Mouse (Mus musculus): ENCODE measurements around the gene Ppp4c. TPM values are rescaled to one million over a fixed set of nuclear protein-coding genes. Genes with fewer than 3 reads are reported as not detected.

The Ppp4c gene
- polyA plus RNA-seq, 1 experiment from 2014 or later: 151 TPM

DNA sequence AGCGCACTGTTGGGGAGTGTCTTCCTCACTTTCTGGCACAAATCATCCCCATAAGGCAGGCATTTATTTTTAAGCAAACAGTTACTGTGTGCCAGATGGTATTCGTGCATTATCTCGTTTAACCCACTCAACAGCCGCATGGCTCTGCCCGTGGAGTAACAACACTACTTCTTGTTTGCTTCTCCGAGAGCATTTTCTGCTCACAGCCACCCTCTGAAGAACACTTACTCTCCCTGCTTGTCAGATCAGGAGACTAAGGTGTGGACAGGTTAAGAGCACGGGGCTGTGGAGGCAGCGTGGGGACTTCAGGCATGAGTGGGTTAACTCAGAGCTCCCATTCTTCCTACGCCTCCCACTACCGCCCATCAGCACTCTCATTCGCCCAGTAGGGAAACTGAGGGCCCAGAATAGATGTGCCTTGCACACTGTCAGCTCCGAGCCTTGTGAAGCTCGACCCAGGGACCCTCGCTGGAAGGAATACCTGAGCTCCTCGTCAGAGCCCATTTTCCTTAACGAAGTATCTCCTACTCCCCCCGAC lies 29.8 kb downstream of the Ppp4c start:
- peaks cover 58% of the 10 kb centered on the region for H3K36me3 ChIP-seq
- ATAC-seq (ENCODE audit: extremely low read depth, insufficient number of reproducible peaks, low FRiP score, low TSS enrichment): no peak
- no peak overlapping the region for H3K27ac ChIP-seq (replicated peaks)
- WGBS: 47% methylated on average over 17 of the region's 17 CpGs
- H3K4me2 ChIP-seq: peak overlapping the region; percentile 29
- peaks cover 35% of the 10 kb centered on the region for H3K4me1 ChIP-seq
- H3K27me3 ChIP-seq (replicated peaks): no peaks in the 10 kb centered on the region
- no peaks in the 10 kb centered on the region for H3K9me3 ChIP-seq
- H3K4me3 ChIP-seq: no peak overlapping the region
- peak overlapping the region; percentile 67 for H3K9ac ChIP-seq

DNA sequence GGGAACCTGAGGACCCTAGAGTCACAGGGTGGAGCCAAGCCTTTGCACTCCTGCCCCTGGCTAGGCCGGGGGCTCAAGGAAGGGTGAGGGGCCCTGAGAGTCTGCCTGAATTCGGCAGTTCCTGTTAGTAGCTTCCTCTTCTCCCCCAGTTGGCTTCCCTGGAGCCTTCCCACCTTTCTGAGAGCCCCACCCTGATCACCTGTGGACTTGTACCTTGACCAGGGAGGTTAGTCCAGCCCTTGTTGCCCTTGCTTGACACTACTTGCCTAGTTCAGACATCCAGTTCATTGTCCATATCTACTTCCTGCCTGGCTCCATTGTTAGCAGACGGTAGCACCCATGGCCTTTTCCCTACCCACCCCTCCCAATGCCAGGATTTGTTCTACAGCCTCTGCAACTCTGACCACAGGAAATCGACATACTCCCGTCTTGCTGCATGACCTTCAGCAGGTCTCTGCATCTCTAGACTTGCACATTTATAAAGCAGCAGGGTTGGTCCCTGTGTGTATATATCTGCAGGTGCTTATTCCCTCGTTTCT lies 30.7 kb downstream of the Ppp4c start:
- Histone ChIP-seq H3K4me2 (peak overlapping the region; percentile 92), H3K27me3 (replicated peaks) (no peaks in the 10 kb centered on the region), H3K9ac (peak overlapping the region; percentile 98; the same call in 1 of the 2 replicates), H3K9me3 (no peaks in the 10 kb centered on the region), H3K4me3 (peak overlapping the region; percentile 92), H3K27ac (replicated peaks) (peak overlapping the region; percentile 94), H3K4me1 (peaks cover 35% of the 10 kb centered on the region), H3K36me3 (peaks cover 49% of the 10 kb centered on the region)
- no peak for ATAC-seq (ENCODE audit: extremely low read depth, insufficient number of reproducible peaks, low FRiP score, low TSS enrichment)
- 54% methylated on average over 6 of the region's 6 CpGs for WGBS

DNA sequence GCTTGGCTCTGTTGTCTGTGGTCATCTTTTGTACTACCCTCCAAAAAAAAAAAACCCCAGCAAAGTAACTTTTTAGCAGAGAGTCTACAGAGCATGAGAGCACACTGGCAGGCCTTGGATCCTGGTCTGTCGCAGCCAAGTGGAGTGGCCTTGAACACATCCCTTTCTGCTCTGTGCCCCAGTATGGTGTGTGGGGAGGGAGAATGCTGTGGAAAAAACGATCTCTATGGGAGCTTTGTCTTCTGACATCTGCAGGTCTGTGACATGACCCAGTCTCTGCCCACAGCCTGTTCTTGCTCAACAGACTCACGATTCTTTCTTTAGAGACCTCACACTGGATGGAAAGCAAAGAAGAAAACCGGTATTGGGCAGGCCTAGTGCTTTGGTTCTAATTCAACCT lies 31.3 kb downstream of the Ppp4c start:
- no peaks in the 10 kb centered on the region for H3K27me3 ChIP-seq (replicated peaks)
- peak overlapping the region; percentile 98 for H3K9ac ChIP-seq
- H3K4me2 ChIP-seq: peak overlapping the region; percentile 92
- 57% methylated on average over 4 of the region's 4 CpGs for WGBS
- H3K4me3 ChIP-seq: peak overlapping the region; percentile 92
- H3K9me3 ChIP-seq: no peaks in the 10 kb centered on the region
- peak overlapping the region; percentile 94 for H3K27ac ChIP-seq (replicated peaks)
- ATAC-seq (ENCODE audit: extremely low read depth, insufficient number of reproducible peaks, low FRiP score, low TSS enrichment): no peak
- peaks cover 42% of the 10 kb centered on the region for H3K36me3 ChIP-seq
- peaks cover 35% of the 10 kb centered on the region for H3K4me1 ChIP-seq

DNA sequence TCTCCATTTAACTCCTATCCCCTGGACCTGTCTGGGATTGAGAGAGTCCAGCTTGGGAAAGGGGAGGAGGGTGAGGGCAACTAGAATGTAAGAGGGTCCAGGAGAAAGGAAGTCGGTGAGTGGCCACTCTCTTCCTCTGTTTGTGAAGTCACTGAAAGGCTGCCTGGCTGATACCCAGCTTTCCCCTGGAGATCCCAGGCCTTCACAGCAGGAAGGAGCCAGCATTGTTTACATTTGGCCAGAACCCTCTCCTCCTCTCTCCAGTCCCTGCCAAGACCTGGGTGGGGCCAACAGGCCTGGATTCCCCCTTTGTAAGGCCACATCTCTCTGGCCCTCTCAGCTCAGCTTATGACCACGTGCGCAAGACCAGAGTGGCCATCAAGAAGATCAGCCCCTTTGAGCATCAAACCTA lies 31.9 kb downstream of the Ppp4c start:
- peaks cover 35% of the 10 kb centered on the region for H3K4me1 ChIP-seq
- peak overlapping the region; percentile 92 for H3K4me2 ChIP-seq
- peak overlapping the region; percentile 94 for H3K27ac ChIP-seq (replicated peaks)
- WGBS: 21% methylated on average over 3 of the region's 3 CpGs
- peak overlapping the region; percentile 92 for H3K4me3 ChIP-seq
- ATAC-seq (ENCODE audit: extremely low read depth, insufficient number of reproducible peaks, low FRiP score, low TSS enrichment): peak; percentile 28; the same call in 1 of the 2 replicates
- H3K9me3 ChIP-seq: no peaks in the 10 kb centered on the region
- no peaks in the 10 kb centered on the region for H3K27me3 ChIP-seq (replicated peaks)
- peaks cover 37% of the 10 kb centered on the region for H3K36me3 ChIP-seq
- peak overlapping the region; percentile 98 for H3K9ac ChIP-seq

DNA sequence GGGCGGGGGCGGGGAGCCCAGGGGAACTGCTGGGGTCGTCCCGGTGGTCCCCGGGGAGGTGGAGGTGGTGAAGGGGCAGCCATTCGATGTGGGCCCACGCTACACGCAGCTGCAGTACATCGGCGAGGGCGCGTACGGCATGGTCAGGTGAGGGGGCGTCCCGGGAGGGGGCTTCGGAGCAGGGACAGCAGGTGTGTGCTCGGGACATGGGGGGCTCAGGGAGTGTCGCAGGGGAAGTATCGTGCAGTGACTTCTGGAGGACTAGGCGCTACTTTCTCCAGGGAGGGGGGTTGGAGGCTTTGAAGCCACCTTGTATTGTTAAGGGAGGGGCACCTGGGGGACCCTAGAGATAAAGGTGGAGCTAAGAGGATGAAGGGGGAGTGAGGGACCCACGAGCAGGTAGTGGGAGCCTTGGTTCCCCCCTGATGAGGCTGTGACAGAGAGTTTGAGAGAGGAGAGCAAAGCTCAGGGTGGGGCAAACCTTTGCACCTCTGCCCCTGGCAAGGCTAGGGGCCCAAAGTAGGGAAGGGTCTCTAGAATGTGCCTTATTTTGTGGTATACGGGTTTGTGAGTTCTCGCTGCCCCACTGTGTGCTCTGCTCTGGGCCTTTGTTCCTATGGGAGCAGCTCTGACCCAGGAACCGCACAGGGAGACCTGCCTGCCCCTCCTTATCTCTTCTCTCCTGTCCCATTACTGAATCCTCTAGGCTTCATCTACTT lies 32.5 kb downstream of the Ppp4c start:
- no peaks in the 10 kb centered on the region for H3K9me3 ChIP-seq
- peak overlapping the region; percentile 94 for H3K27ac ChIP-seq (replicated peaks)
- peak overlapping the region; percentile 98 for H3K9ac ChIP-seq
- ATAC-seq (ENCODE audit: extremely low read depth, insufficient number of reproducible peaks, low FRiP score, low TSS enrichment): peak; percentile 25; the same call in 1 of the 2 replicates
- peak overlapping the region; percentile 92 for H3K4me3 ChIP-seq
- WGBS: under 1% methylated on average over 23 of the region's 24 CpGs
- peak overlapping the region; percentile 92 for H3K4me2 ChIP-seq
- peaks cover 38% of the 10 kb centered on the region for H3K4me1 ChIP-seq
- no peaks in the 10 kb centered on the region for H3K27me3 ChIP-seq (replicated peaks)
- H3K36me3 ChIP-seq: peaks cover 31% of the 10 kb centered on the region

DNA sequence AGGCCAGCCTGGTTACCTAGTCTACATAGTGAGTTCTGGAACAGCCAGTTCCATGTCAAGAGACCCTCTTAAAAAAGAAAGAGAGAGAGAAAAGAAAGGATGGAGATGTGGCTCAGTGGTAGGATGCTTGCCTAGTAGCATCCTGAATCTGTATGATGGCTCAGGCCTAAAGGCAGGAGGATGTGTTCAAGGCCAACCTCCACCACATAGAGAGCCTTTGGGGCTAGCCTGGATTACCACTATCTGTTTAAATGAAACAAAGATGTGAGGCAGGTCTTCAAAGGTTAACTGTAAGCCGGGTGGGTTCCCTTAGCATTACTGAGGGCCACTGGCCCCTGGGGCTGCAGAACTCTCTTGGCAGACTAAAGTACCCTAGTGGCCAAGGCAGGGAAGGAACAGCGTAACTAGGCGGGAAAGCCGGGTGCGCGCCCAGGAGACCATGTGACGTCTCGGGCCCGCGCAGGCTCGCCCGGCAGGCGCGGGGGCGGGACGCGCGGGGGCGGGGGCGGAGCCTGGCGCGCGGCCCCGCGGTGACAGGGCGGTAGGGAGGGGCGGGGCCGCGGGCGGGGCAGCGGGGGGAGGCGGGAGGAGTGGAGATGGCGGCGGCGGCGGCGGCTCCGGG lies 33.1 kb downstream of the Ppp4c start, which contains the start of gene Mapk3:
TSS of gene Mapk3 (plus strand) at position 552 of the 622 bp plus-strand sequence.
- peak within 1 kb of the TSS; percentile 92 for H3K4me3 ChIP-seq
- H3K4me1 ChIP-seq: peaks cover 42% of the 10 kb centered on the region
- 1% methylated on average over 20 of the region's 38 CpGs for WGBS
- peaks cover 25% of the 10 kb centered on the region for H3K36me3 ChIP-seq
- ATAC-seq (ENCODE audit: extremely low read depth, insufficient number of reproducible peaks, low FRiP score, low TSS enrichment): peak; percentile 67
- H3K9ac ChIP-seq: peak within 1 kb of the TSS; percentile 98
- H3K27me3 ChIP-seq (replicated peaks): no peaks in the 10 kb centered on the region
- peak within 1 kb of the TSS; percentile 94 for H3K27ac ChIP-seq (replicated peaks)
- H3K9me3 ChIP-seq: no peaks in the 10 kb centered on the region
- peak within 1 kb of the TSS; percentile 92 for H3K4me2 ChIP-seq

DNA sequence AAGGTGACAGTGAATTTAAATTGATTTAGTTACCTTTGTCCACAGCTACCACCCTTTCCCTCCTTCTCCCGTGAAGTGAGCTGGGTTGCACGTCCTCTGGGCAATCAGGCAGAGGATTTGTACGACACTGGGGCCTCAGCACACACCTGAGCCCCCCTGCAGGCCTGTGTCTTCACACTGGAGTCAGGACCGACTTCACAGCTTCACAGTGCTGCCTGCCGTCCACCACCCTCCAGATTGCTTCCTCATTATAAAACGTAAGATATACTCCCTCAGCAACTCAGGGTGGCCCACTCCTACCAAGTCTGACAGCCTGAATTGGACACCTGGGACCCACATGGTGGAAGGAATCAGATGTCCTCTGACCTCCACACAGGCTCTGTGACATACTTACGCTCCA lies 33.8 kb downstream of the Ppp4c start:
- 65% methylated on average over 7 of the region's 7 CpGs for WGBS
- peaks cover 42% of the 10 kb centered on the region for H3K4me1 ChIP-seq
- H3K9ac ChIP-seq: no peak overlapping the region
- no peak overlapping the region for H3K4me2 ChIP-seq
- no peaks in the 10 kb centered on the region for H3K27me3 ChIP-seq (replicated peaks)
- no peaks in the 10 kb centered on the region for H3K9me3 ChIP-seq
- H3K4me3 ChIP-seq: no peak overlapping the region
- ATAC-seq (ENCODE audit: extremely low read depth, insufficient number of reproducible peaks, low FRiP score, low TSS enrichment): no peak
- H3K36me3 ChIP-seq: peaks cover 18% of the 10 kb centered on the region
- H3K27ac ChIP-seq (replicated peaks): no peak overlapping the region

DNA sequence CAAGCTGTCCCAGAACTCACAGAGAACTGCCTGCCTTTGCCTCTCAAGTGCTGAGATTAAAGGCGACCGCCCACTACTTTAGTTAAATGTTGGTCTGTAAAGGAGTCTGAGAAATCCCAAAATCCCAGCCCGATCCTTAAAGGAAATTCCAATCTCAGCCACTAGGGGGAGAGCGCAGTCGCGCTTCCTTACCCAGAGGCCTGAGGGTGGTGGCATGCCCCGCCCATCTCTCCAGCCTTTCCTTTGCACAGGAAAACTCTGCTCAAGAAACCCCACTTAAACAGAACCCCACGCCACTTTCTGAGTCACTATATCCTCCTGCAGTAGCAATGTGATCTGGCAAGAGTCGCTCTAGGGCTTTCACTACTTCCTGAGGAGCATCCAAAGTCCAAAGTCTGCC lies 37.4 kb downstream of the Ppp4c start:
- Histone ChIP-seq H3K4me3 (no peak overlapping the region), H3K36me3 (no peaks in the 10 kb centered on the region), H3K4me2 (peak overlapping the region; percentile 32), H3K27me3 (replicated peaks) (no peaks in the 10 kb centered on the region), H3K4me1 (peaks cover 8% of the 10 kb centered on the region), H3K9me3 (no peaks in the 10 kb centered on the region), H3K27ac (replicated peaks) (peak overlapping the region; percentile 31; the same call in 1 of the 2 replicates), H3K9ac (peak overlapping the region; percentile 66)
- WGBS: under 1% methylated on average over 9 of the region's 9 CpGs
- peak; percentile 45; the same call in 1 of the 2 replicates for ATAC-seq (ENCODE audit: extremely low read depth, insufficient number of reproducible peaks, low FRiP score, low TSS enrichment)

DNA sequence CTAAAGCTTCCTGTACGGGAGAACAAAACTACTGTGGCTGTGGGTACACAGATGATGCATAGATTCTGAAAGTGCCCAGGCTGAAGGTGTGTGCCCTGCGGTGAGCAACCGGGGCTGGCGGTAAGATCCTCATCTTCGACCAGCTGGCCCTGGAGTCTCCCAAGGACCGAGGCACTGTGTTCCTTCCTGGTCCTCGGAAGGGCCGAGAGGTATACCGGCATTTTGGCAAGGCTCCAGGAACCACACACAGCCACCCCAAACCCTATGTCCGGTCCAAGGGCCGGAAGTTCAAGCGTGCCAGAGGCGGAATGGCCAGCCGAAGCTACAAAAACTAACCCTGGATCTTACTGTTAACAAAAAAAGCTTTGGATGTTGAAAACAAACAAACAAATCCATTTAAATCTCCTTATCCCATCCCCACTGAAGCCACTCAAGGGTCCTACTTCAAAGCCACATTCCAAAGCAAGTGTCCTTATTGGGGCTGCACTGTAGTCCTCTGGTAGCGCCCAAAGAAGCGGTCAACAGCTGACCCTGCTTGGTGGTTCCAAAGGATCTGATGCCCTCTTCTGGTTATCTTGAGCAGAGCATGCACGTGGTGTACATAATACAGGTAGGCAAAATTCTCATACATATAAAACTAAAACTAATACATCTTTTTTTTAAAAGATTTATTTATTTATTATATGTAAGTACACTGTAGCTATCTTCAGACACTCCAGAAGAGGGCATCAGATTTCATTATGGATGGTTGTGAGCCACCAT lies 42.5 kb downstream of the Ppp4c start:
- Histone ChIP-seq H3K4me1 (peaks cover 4% of the 10 kb centered on the region; the same call in 1 of the 2 replicates), H3K9me3 (no peaks in the 10 kb centered on the region), H3K27me3 (replicated peaks) (no peaks in the 10 kb centered on the region), H3K36me3 (no peaks in the 10 kb centered on the region), H3K27ac (replicated peaks) (no peak overlapping the region), H3K4me3 (no peak overlapping the region), H3K9ac (no peak overlapping the region), H3K4me2 (no peak overlapping the region)
- no peak for ATAC-seq (ENCODE audit: extremely low read depth, insufficient number of reproducible peaks, low FRiP score, low TSS enrichment)
- WGBS: 91% methylated on average over 17 of the region's 17 CpGs

DNA sequence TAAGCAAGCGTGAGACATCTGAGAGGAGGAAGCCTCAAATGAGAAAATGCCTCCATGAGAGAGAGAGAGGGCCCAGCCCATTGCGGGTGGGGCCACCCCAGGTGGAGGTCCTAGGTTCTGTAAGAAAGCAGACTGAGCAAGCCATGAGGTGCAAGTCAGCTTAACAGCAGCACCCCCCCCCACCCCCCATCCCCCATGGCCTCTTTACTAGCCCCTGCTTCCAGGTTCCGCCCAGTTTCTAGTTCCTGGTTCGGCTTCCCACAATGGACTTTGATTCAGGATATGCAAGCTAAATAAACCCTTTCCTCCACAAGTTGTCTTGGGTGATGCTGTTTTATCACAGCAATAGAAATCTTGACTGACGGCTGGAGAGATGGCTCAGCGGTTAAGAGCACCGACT lies 43.5 kb downstream of the Ppp4c start:
- H3K9me3 ChIP-seq: no peaks in the 10 kb centered on the region
- no peak for ATAC-seq (ENCODE audit: extremely low read depth, insufficient number of reproducible peaks, low FRiP score, low TSS enrichment)
- no peaks in the 10 kb centered on the region for H3K4me1 ChIP-seq
- no peaks in the 10 kb centered on the region for H3K27me3 ChIP-seq (replicated peaks)
- no peak overlapping the region for H3K9ac ChIP-seq
- H3K4me2 ChIP-seq: no peak overlapping the region
- WGBS: 63% methylated on average over 7 of the region's 7 CpGs
- H3K27ac ChIP-seq (replicated peaks): no peak overlapping the region
- H3K4me3 ChIP-seq: no peak overlapping the region
- H3K36me3 ChIP-seq: no peaks in the 10 kb centered on the region

DNA sequence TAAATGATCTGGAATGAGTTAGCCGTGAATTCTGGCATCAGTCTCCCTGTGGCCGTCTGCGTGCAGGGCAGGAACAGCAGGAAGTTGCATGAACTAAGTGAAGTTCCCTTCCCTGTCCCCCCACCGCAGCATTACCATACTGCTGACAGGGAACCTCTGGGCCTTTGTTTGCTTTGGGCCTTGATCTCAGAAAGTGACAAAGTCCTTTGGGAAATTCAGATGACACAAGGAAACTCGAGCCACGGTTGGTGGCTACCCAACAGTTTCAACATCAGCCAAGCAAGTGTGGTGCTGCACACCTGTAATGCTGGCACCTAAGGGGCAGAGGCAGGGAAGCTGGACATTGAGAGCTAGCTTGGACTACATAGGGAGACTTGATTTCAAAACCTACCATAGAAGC lies 45.5 kb downstream of the Ppp4c start:
- Histone ChIP-seq H3K4me3 (no peak overlapping the region), H3K9me3 (no peaks in the 10 kb centered on the region), H3K4me1 (no peaks in the 10 kb centered on the region), H3K27ac (replicated peaks) (no peak overlapping the region), H3K36me3 (no peaks in the 10 kb centered on the region), H3K4me2 (no peak overlapping the region), H3K9ac (no peak overlapping the region), H3K27me3 (replicated peaks) (no peaks in the 10 kb centered on the region)
- no peak for ATAC-seq (ENCODE audit: extremely low read depth, insufficient number of reproducible peaks, low FRiP score, low TSS enrichment)
- WGBS: 29% methylated on average over 6 of the region's 6 CpGs

Measured in heart, embryonic 13.5 days (tissue).